In genomic region chr17:45594881-45595735, GRCm38 (mm10) we compare ENCODE assay signal across 9 mouse cellular contexts. TPM values are rescaled to one million over a fixed set of nuclear protein-coding genes. Genes with fewer than 3 reads are reported as not detected.
DNase-seq lines count a peak whose midpoint lies in the region; ATAC-seq and TF ChIP-seq lines count a peak whose summit lies in the region.
"Had no signal": no experiment of that assay in that cellular context is flagged by ENCODE, and none has a peak within 500 bp of the region (broad histone marks: within the 10 kb centered on the region; RNA-seq: fewer than 3 reads in every experiment).

No protein-coding gene starts in this region.

- H3K4me1 ChIP-seq in ES-E14 (ENCODE audit: control insufficient read depth in 2 of 2, insufficient read depth in 2 of 2, low read length in 2 of 2, poor library complexity in 1 of 2) = peaks cover 5 to 31% of the 10 kb centered on the region in 2 experiments
- peaks cover 4% of the 10 kb centered on the region; the same call in 1 of the 2 replicates for H3K4me1 ChIP-seq in embryonic fibroblast, embryonic 13.5 days (ENCODE audit: control insufficient read depth, insufficient read depth, low read length)
- peaks cover 48 to 65% of the 10 kb centered on the region in 2 experiments for H3K4me1 ChIP-seq in heart, embryonic 14.5 days (ENCODE audit: control insufficient read depth in 2 of 2, insufficient read depth in 2 of 2, low read length in 2 of 2)
- H3K4me1 ChIP-seq in kidney, embryonic 16.5 days (ENCODE audit: insufficient read depth, low read length) = peaks cover 71% of the 10 kb centered on the region

- no peak for DNase-seq in ES-E14 (ENCODE audit: low read depth, low spot score)
- peak; percentile 59 to 67 for DNase-seq in adrenal gland, postnatal 4 days (ENCODE audit: low spot score in 2 of 2)
- DNase-seq in lung, postnatal 36 days = peak; percentile 84
- DNase-seq in retina, embryonic 14.5 days (ENCODE audit: low spot score) = peak; percentile 73
- peak; percentile 78 to 81 for DNase-seq in urinary bladder, postnatal 4 days (ENCODE audit: low spot score in 2 of 2)

- peaks cover 22% of the 10 kb centered on the region for H3K36me3 ChIP-seq in ES-E14 (ENCODE audit: control insufficient read depth, insufficient read depth, low read length, poor library complexity, severe bottlenecking)
- H3K36me3 ChIP-seq in heart, embryonic 14.5 days (ENCODE audit: control insufficient read depth, insufficient read depth, low read length) = peaks cover 2% of the 10 kb centered on the region; the same call in 1 of the 2 replicates
- H3K36me3 ChIP-seq in kidney, embryonic 16.5 days (ENCODE audit: insufficient read depth, low read length) = 0 out of 2 replicates have a peak, but pooled peaks cover 3% of the 10 kb centered on the region

- H3K27ac ChIP-seq in ES-E14 (ENCODE audit: insufficient read depth, low read depth, low read length, poor library complexity, severe bottlenecking) = peak overlapping the region; percentile 67; the same call in 1 of the 2 replicates
- H3K27ac ChIP-seq in embryonic fibroblast, embryonic 13.5 days (ENCODE audit: insufficient read depth, low read length) = peak overlapping the region; percentile 37
- H3K27ac ChIP-seq in heart, embryonic 14.5 days (replicated peaks in 1 of 2; ENCODE audit: control insufficient read depth in 1 of 2, insufficient read depth in 1 of 2, low read depth in 2 of 2, low read length in 2 of 2) = peak overlapping the region; percentile 3 to 69; a peak in 2 of 4 replicates
- H3K27ac ChIP-seq in kidney, embryonic 16.5 days (ENCODE audit: low read length) = peak overlapping the region; percentile 50; the same call in 1 of the 2 replicates

- 1% methylated on average over 57 of the region's 58 CpGs for WGBS in heart, embryonic 14.5 days
- WGBS in kidney, embryonic 16.5 days = under 1% methylated on average over 53 of the region's 58 CpGs

- TF ChIP-seq CTCF in embryonic fibroblast, embryonic 13.5 days (IDR thresholded peaks at IDR 0.05; ENCODE audit: borderline replicate concordance, insufficient read depth, low read length) = no peak

- H3K4me2 ChIP-seq in heart, embryonic 14.5 days (ENCODE audit: low read length) = peak overlapping the region; percentile 99
- H3K4me2 ChIP-seq in kidney, embryonic 16.5 days (replicated peaks; ENCODE audit: low read depth, low read length) = peak overlapping the region; percentile 100

- no peaks in the 10 kb centered on the region for H3K9me3 ChIP-seq in ES-E14 (ENCODE audit: control insufficient read depth, insufficient read depth, low read depth, low read length)
- no peaks in the 10 kb centered on the region for H3K9me3 ChIP-seq in heart, embryonic 14.5 days (ENCODE audit: control insufficient read depth, low read length)
- H3K9me3 ChIP-seq in kidney, embryonic 16.5 days (ENCODE audit: low read length) = no peaks in the 10 kb centered on the region

- ATAC-seq in heart, embryonic 14.5 days (ENCODE audit: insufficient number of reproducible peaks, insufficient read depth, low FRiP score, low read depth) = peak; percentile 68
- ATAC-seq in kidney, embryonic 16.5 days (ENCODE audit: low FRiP score, low TSS enrichment) = peak; percentile 78

- peak; percentile 57; the same call in 1 of the 2 replicates for TF ChIP-seq POLR2A in embryonic fibroblast, embryonic 13.5 days (IDR thresholded peaks at IDR 0.05; ENCODE audit: low read depth, low read length)

- peak overlapping the region; percentile 84 for H3K9ac ChIP-seq in ES-E14 (ENCODE audit: insufficient read depth, low read depth, low read length, poor library complexity, severe bottlenecking)
- peak overlapping the region; percentile 82 for H3K9ac ChIP-seq in heart, embryonic 14.5 days (ENCODE audit: low read length)
- peak overlapping the region; percentile 82 for H3K9ac ChIP-seq in kidney, embryonic 16.5 days (replicated peaks; ENCODE audit: low read length)

- peak overlapping the region; percentile 85 to 87 for H3K4me3 ChIP-seq in ES-E14 (ENCODE audit: insufficient read depth in 1 of 2, low read depth in 1 of 2, low read length in 2 of 2, poor library complexity in 1 of 2, severe bottlenecking in 1 of 2)
- peak overlapping the region; percentile 41 for H3K4me3 ChIP-seq in embryonic fibroblast, embryonic 13.5 days (ENCODE audit: insufficient read depth, low read length)
- peak overlapping the region; percentile 68 for H3K4me3 ChIP-seq in heart, embryonic 14.5 days (ENCODE audit: control insufficient read depth in 1 of 2, insufficient read depth in 1 of 2, low read depth in 1 of 2, low read length in 2 of 2)
- H3K4me3 ChIP-seq in kidney, embryonic 16.5 days (ENCODE audit: low read length) = peak overlapping the region; percentile 70

- in situ Hi-C loops in ES-E14 (cut with MboI; ENCODE audit: low sequenced_read_pairs in 2 of 2, unreplicated experiment in 2 of 2) = no loop called here

- H3K27me3 ChIP-seq in heart, embryonic 14.5 days (ENCODE audit: control insufficient read depth, insufficient read depth, low read length) = no peaks in the 10 kb centered on the region
- H3K27me3 ChIP-seq in kidney, embryonic 16.5 days (ENCODE audit: insufficient read depth, low read length) = peaks cover 1% of the 10 kb centered on the region; the same call in 1 of the 2 replicates

TF ChIP-seq in ES-E14, 5 proteins besides CTCF, POLR2A, EP300 and RAD21:
- TF ChIP-seq CHD2 (IDR thresholded peaks at IDR 0.05; ENCODE audit: low read depth, low read length) (no peak), MAFK (IDR thresholded peaks at IDR 0.05; ENCODE audit: insufficient read depth, low read depth, low read length) (no peak), ZC3H11A (IDR thresholded peaks at IDR 0.05; ENCODE audit: borderline replicate concordance, low read depth, low read length) (no peak), HCFC1 (IDR thresholded peaks at IDR 0.05; ENCODE audit: borderline replicate concordance, insufficient read depth, low read length) (no peak), ZNF384 (IDR thresholded peaks at IDR 0.05; ENCODE audit: low read depth, low read length) (no peak)

RNA-seq across cellular contexts. Expression of gene Slc29a1, which starts 4.3 kb away (rescaled TPM):
- total RNA-seq in ES-E14 (2012; rRNA removed) = 321 and 677 TPM in 2 replicates
- 100 to 1,000 TPM; 138 to 145 TPM for total RNA-seq in adrenal gland, postnatal 4 days (2021)
- 81.9 and 90.3 TPM in 2 replicates for polyA plus RNA-seq in embryonic fibroblast, embryonic 13.5 days (2011; ENCODE audit: insufficient read length, low read depth, missing spikeins)
- 84.7 and 87.8 TPM in 2 replicates for polyA plus RNA-seq in heart, embryonic 14.5 days (2014; fragmentation: Nextera tagmentation; extraction: Ambion mirVana)
- 107 and 116 TPM in 2 replicates for polyA plus RNA-seq in kidney, embryonic 16.5 days (2015; fragmentation: Nextera tagmentation; extraction: Ambion mirVana)

RNA-seq across cellular contexts. Expression of gene Mymx, which starts 6.8 kb away (rescaled TPM):
- 66.0 and 95.3 TPM in 2 replicates for total RNA-seq in ES-E14 (2012; rRNA removed)
- 1 to 10 TPM; 1.6 to 4.0 TPM for total RNA-seq in adrenal gland, postnatal 4 days (2021)
- not detected in 2 replicates for polyA plus RNA-seq in embryonic fibroblast, embryonic 13.5 days (2011; ENCODE audit: insufficient read length, low read depth, missing spikeins)
- not detected in 2 replicates for polyA plus RNA-seq in heart, embryonic 14.5 days (2014; fragmentation: Nextera tagmentation; extraction: Ambion mirVana)
- 6.2 and 7.4 TPM in 2 replicates for polyA plus RNA-seq in kidney, embryonic 16.5 days (2015; fragmentation: Nextera tagmentation; extraction: Ambion mirVana)
- total RNA-seq: left cerebral cortex, postnatal 25 days had no signal

RNA-seq across cellular contexts. Expression of gene Hsp90ab1, which starts 22.0 kb away (rescaled TPM):
- 1,660 and 1,758 TPM in 2 replicates for total RNA-seq in ES-E14 (2012; rRNA removed)
- 1,000 to 10,000 TPM; 1,575 to 1,663 TPM for total RNA-seq in adrenal gland, postnatal 4 days (2021)
- 1,481 and 1,562 TPM in 2 replicates for polyA plus RNA-seq in embryonic fibroblast, embryonic 13.5 days (2011; ENCODE audit: insufficient read length, low read depth, missing spikeins)
- 1,215 and 1,233 TPM in 2 replicates for polyA plus RNA-seq in heart, embryonic 14.5 days (2014; fragmentation: Nextera tagmentation; extraction: Ambion mirVana)
- polyA plus RNA-seq in kidney, embryonic 16.5 days (2015; fragmentation: Nextera tagmentation; extraction: Ambion mirVana) = 1,922 and 2,030 TPM in 2 replicates

RNA-seq across cellular contexts. Expression of gene Slc35b2, which starts 31.4 kb away (rescaled TPM):
- 96.7 and 98.7 TPM in 2 replicates for total RNA-seq in ES-E14 (2012; rRNA removed)
- total RNA-seq in adrenal gland, postnatal 4 days (2021) = 10 to 100 TPM; 69.2 to 71.8 TPM
- polyA plus RNA-seq in embryonic fibroblast, embryonic 13.5 days (2011; ENCODE audit: insufficient read length, low read depth, missing spikeins) = 61.1 and 65.3 TPM in 2 replicates
- polyA plus RNA-seq in heart, embryonic 14.5 days (2014; fragmentation: Nextera tagmentation; extraction: Ambion mirVana) = 91.3 and 92.4 TPM in 2 replicates
- 159 and 170 TPM in 2 replicates for polyA plus RNA-seq in kidney, embryonic 16.5 days (2015; fragmentation: Nextera tagmentation; extraction: Ambion mirVana)

RNA-seq across cellular contexts. Expression of gene Nfkbie, which starts 39.6 kb away (rescaled TPM):
- 2.1 and 2.2 TPM in 2 replicates for total RNA-seq in ES-E14 (2012; rRNA removed)
- total RNA-seq in adrenal gland, postnatal 4 days (2021) = 1 to 10 TPM; 3.0 to 4.5 TPM
- polyA plus RNA-seq in embryonic fibroblast, embryonic 13.5 days (2011; ENCODE audit: insufficient read length, low read depth, missing spikeins) = 4.3 and 6.2 TPM in 2 replicates
- polyA plus RNA-seq in heart, embryonic 14.5 days (2014; fragmentation: Nextera tagmentation; extraction: Ambion mirVana) = 2.7 and 2.9 TPM in 2 replicates
- 5.9 and 6.4 TPM in 2 replicates for polyA plus RNA-seq in kidney, embryonic 16.5 days (2015; fragmentation: Nextera tagmentation; extraction: Ambion mirVana)
